Mouse (Mus musculus): ENCODE data around the gene Ajap1. TPM values are rescaled to one million over a fixed set of nuclear protein-coding genes. Genes with fewer than 3 reads are reported as not detected.

Ajap1 gene
- polyA plus RNA-seq, 3 experiments from 2014 or later = not detected

DNA sequence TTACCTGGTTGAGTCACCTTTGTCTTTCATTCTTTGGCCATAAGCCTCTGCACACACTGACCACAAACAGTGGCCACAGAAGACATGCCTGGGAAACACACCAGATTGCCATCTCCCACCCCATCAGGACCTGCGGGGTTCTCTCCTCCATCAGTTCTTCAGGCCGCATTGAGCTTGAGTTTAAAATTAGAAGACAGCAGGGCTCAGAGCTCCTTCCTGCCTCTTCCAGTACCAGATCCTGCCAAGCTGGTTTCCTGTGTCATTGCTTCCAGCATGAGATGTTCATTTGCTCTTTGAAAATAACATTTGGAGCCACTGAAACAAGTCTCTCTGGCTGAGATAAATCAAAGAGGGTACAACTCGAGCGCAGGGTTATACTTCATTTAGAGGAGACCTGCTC is 126.4 kb downstream of the Ajap1 start:
- no peak for ATAC-seq

DNA sequence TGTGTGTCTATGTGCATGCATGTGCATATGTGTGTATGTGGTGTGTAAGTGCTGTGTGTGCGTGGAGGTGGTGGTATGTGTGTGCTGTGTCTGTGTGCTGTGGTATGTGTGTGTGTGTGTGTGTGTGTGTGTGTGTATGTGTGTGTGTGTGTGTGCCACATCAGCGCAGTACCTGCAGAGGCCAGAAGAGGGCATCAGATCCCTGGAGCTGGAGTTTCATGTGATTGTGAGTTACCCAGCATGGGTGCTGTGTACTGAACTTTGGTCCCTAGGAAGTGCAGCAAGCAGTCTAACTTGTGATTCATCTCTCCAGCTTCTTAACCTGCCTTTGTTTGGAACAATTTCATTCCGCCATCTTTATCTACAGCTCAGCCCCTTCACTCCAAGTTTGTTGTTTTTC is 137.6 kb downstream of the Ajap1 start:
- ATAC-seq = no peak

DNA sequence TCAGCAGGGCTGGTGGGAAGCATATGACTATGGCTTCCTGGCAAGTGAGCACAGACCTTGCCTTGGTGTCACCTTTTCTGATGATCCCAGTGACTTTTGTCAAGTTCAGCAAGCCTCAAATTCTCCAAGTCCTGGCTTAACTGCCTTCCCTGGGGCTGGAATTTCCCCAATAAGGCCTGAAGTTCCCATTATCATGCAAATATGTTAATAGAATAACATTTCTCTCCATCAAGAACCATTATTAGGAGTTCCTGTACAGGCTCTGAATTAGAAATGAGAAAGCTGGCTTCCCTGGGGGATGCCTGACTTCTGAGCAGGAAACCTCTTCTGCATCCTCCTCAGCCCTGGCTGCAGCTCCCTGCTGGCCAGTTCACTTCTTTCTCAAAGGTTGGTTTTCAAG is 141.7 kb downstream of the Ajap1 start:
- ATAC-seq = no peak

DNA sequence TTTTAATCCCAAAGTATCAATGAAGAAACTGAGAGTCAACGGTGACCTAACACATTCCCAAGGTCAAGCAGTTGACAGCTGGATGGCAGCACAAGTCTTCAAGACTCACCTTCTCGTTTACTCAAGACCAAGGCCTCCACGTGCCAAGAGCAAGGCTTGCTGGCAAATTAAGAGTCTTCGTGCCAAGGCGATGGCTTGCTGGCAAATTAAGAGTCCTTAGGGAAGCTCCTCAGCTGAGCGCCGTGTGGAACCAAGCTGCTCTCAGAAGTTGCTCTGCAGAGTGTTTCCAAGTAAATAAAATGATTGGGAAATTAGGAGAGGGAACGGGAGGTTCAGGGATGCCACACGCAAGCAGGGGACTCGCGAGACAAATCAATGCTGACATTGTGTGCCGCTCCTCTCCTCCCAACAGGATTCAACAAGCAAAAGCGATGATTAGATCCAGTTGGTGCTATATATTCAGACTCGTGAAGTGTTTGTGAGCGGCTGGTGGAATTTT is 147.3 kb downstream of the Ajap1 start:
- ATAC-seq = no peak

DNA sequence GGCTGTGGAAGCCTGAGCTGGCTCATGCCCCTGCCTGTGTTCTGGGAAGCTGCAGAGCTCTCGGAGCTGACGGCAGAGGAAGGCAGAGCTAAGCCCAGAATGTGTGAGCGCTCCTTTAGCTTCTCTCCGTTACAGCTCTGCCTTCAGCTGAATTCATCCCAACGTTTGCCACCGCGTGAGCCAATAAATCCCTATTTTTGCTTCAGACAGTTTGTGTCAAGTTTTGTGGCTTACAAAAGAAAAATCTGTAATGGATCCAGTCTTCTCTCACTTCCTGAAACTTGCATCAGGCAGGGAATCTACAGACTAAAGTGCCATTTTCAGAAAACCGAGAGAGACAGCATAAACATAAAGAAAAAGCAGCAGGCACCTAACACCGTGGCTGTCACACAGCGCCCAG is 154.8 kb downstream of the Ajap1 start:
- ATAC-seq = no peak

All from inflammation-experienced regulatory T-cells, adult 6 months (primary cell).